Mouse (Mus musculus): ENCODE measurements at regions not wholly inside any gene's neighbourhood (a gene's known extent, or its start where the extent isn't known, plus 50 kb on each side); places are given as distances from the start of the nearest gene placed in this dataset.

DNA sequence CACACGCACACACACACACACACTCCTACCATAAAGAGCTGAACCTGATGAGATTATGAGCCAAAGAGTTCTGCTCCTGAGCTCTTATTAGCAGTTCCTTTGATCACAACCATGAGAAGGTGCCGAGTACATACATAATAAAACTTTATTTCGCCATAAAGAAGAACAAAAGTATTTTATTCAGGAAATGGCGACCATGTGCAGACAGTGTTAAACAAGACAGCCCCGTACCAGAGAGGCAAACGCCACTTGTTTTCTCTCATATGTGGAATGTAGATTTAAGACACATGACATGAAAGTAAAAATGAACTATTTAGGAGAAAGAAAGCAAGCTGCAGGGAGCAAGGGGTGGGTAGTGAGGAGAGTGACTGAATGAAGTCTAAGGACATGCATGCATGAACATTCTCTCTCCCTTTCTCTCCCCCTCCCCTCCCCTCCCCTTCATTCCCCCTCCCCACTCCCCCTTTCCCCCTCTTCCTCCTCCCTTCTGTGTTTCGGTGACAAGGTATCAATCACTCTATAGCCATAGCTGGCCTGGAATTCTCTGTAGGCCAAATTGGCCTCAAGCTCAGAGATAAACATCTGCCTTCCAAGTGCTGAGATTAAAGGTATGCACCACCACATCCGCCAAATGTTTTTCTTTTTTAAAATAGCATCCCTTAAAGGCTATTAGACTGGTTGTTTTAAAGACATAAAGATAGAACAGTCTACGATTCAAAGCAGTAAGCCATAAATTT lies 266.0 kb upstream of the Map3k7 start:
- peak; percentile 11 for DNase-seq (ENCODE audit: low read depth)

DNA sequence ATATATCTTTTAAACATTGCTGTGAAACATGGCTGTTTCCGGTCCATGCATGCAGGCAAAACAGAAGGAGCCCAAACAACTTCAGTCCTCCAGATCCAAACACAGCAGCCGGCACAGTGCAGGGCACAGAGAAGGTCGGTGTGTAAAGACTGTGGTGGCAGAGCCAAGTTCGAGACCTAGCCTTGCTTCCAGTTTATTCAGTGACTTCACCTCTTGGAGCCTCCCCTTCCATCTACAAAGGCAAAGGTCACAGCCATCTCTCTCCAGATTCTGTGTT lies 265.5 kb upstream of the Map3k7 start:
- DNase-seq (ENCODE audit: low read depth): no peak

GRCm38 (mm10) chr4:31699296-31699695 lies 264.6 kb upstream of the Map3k7 start:
- DNase-seq (ENCODE audit: low read depth): no peak

- no peak for DNase-seq (ENCODE audit: low read depth)
Measured at GRCm38 (mm10) chr4:31714054-31714651, 249.7 kb upstream of the Map3k7 start.

DNA sequence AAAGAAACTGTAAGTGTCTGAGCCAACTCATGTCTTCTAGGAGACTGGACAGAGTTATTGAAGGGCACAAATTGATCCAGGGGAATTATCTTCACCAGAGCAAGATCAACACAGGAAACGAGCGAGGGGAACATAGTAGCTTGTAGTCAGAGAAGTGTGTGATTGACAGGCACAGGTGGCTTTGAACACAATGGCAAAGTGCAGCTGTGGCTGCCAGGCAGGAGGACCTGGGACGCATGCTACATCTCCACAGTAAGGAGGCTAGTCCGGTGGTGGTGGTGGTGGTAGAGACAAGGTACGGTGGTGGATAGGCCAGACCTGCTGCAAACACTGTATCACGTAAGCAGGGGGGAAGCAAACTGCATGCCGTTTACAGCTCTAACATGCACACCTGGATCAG lies 240.4 kb upstream of the Map3k7 start:
- DNase-seq (ENCODE audit: low read depth): no peak

- DNase-seq (ENCODE audit: low read depth): no peak
Measured at GRCm38 (mm10) chr4:31724400-31724799, 239.5 kb upstream of the Map3k7 start.

DNA sequence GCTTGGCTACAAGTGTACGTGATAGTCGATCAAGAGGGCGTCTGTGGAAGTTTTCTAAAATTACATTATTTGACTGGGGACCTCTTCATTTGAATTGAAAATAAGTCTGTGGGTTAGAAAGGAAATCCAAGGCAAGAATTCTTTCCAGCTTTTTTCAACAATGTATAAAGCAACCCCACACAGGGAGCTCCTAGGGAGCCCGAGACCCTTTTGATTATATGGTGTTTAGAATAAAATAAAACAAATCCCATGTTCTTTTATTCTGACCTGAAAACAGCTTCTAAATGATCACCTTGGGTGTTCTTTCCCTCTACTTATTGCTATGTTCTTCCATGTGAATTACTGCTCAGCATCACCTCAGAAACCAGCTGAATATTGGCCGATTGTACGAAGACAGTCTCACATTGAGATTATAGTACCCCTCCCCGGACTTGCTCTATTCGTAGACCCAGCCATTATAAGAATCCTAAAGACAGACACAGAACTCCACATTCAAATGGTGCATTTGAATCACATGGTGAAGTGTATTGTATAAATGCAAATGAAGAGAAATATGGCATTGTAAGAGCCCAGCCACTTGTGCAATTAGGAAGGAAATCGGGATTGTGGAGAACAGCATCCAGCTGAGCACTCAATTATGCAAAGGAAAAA lies 236.3 kb upstream of the Map3k7 start:
- no peak for DNase-seq (ENCODE audit: low read depth)

- no peak for DNase-seq (ENCODE audit: low read depth)
Measured at GRCm38 (mm10) chr4:31728149-31728516, 235.8 kb upstream of the Map3k7 start.

GRCm38 (mm10) chr4:31743776-31744175 lies 220.1 kb upstream of the Map3k7 start:
- no peak for DNase-seq (ENCODE audit: low read depth)

DNA sequence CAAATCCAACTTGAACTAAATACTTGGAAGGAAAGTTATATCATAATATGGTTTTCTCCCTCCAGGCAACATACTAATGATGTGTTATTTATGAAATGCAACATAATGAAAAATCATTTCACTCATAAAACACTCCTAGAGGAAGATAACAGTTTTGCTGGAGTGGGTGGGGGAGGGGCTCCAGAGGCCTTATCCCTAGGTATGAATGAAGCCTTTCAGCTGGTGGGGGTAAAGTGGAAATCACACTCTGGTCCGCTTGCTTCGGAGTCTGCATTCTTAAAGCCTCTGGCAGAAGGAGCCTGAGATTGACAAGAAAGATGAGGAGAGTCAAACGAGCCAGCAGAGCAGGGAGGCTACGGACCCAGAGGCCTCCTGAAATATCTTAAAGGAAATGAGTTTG lies 219.5 kb upstream of the Map3k7 start:
- no peak for DNase-seq (ENCODE audit: low read depth)

GRCm38 (mm10) chr4:31753677-31754312 lies 210.1 kb upstream of the Map3k7 start:
- DNase-seq (ENCODE audit: low read depth): no peak

- peak; percentile 7 for DNase-seq (ENCODE audit: low read depth)
Measured at GRCm38 (mm10) chr4:31757126-31757525, 206.8 kb upstream of the Map3k7 start.

DNA sequence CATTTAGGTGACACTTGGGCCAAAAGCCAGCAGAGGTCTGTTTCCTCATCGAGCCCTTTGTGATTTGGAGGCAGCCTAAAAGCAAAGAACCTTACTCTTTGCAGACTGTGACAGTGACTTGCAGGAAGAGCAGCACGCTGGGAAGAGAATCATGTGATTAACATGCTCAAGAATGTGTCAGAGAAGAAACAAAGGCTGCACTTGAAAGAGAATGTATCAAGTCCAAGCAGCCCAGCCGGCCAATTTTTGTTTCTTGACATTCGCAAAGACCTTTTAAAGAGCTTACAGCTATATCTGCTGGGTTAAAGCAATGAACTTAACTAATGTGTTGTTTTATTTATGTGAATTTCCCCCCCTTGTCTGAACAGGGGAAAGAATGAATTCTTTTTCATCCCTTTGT lies 203.8 kb upstream of the Map3k7 start:
- peak; percentile 5 for DNase-seq (ENCODE audit: low read depth)

GRCm38 (mm10) chr4:31762199-31762598 lies 201.7 kb upstream of the Map3k7 start:
- no peak for DNase-seq (ENCODE audit: low read depth)

DNA sequence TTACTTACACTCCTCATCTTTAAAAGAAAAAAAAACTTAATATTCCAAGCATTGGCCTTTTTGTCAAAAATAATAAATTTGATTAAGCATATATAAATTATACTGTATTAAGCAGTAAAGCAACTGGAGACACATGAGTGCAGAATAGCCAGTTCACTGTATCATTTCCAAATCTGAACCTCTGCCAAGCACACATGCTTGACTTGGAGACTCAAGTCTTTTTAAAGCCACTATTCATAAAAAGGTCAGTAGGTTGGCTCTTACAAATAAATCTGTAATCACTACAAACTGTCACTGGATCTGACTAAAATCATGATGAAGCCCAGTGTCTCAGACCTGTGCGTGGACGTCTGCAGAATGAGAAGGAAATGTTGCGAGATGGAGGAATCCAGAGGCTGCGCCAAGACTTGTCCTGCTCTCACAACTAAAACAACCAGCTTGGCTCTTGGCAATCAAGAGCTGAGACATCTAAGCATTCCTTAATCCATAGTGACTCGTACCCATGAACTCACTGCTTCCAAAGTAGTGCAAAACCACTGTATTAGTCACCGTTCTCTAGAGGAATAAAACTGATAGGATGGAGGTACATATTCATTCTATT lies 195.8 kb upstream of the Map3k7 start:
- DNase-seq (ENCODE audit: low read depth): peak; percentile 91

- DNase-seq (ENCODE audit: low read depth): peak; percentile 3
Measured at GRCm38 (mm10) chr4:31769325-31769724, 194.6 kb upstream of the Map3k7 start.

- peak; percentile 20 for DNase-seq (ENCODE audit: low read depth)
Measured at GRCm38 (mm10) chr4:31786284-31786683, 177.6 kb upstream of the Map3k7 start.

DNA sequence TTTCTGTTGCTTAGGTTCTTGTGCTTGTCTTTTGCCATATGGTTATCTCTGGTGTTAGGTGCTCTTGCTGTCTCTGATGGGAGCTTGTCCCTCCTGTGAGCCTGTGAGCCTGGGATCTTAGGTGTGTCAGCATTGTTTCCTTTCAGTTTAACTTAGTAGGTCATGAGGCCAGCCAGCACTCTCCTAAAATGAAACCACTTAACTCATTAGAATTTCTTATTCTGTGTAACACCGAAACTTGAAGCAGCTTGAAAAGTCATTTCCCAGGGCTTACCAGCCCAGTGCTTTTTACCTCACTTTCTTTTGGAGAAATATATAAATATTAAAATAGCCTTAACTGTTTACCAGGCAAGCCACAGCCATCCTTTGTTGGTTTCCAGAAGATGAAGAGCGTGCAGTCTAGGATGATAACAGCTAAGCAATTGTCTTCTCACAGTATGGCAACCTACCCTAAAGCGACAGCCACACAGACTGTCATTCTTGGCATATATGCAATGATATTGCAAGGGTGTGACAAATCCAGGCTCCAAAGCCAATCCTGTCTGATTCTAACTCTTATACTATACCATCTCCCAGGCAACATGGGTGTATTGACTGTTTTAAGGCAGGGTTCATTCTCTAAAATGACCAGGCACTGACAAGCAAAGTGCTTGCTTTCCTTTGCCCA lies 146.2 kb upstream of the Map3k7 start:
- no peak for DNase-seq (ENCODE audit: low read depth)

- peak; percentile 83 for DNase-seq (ENCODE audit: low read depth)
Measured at GRCm38 (mm10) chr4:31819521-31820259, 144.2 kb upstream of the Map3k7 start.

GRCm38 (mm10) chr4:31823574-31824348 lies 140.1 kb upstream of the Map3k7 start:
- no peak for DNase-seq (ENCODE audit: low read depth)

Data from NIH3T3 (cell line).